Mouse (Mus musculus) forebrain, embryonic 13.5 days (tissue): Measurements from ENCODE around the gene Slc9a5. TPM values are rescaled to one million over a fixed set of nuclear protein-coding genes. Genes with fewer than 3 reads are reported as not detected.

Experiments used
- ATAC-seq: fragments of 200-750 bp; cut with Nextera tagmentation; 2 replicates; pipeline ENCODE4 v1.8.0; 2017
- H3K27ac ChIP-seq: fragments of 300-500 bp; sonication (generic); 2 replicates; pipeline ENCODE4 v1.5.1; 2015; ENCODE audit warnings: inconsistent platforms, mild to moderate bottlenecking, moderate library complexity
- H3K27me3 ChIP-seq: fragments of 300-500 bp; sonication (generic); 2 replicates; pipeline ENCODE4 v1.6.1; 2015; ENCODE audit warnings: mild to moderate bottlenecking, inconsistent platforms
- H3K36me3 ChIP-seq: fragments of 300-500 bp; sonication (generic); 2 replicates; pipeline ENCODE4 v1.6.1; 2015; ENCODE audit warnings: mild to moderate bottlenecking, inconsistent platforms; ENCODE audit not compliant: poor library complexity, severe bottlenecking
- H3K4me1 ChIP-seq: fragments of 300-500 bp; sonication (generic); 2 replicates; pipeline ENCODE4 v1.6.1; 2015; ENCODE audit warnings: inconsistent platforms
- H3K4me2 ChIP-seq: fragments of 300-500 bp; sonication (generic); 2 replicates; pipeline ENCODE4 v1.6.1; 2015; ENCODE audit warnings: inconsistent platforms, mild to moderate bottlenecking, moderate library complexity
- H3K4me3 ChIP-seq: fragments of 300-500 bp; sonication (generic); 2 replicates; pipeline ENCODE4 v1.5.1; 2015; ENCODE audit warnings: mild to moderate bottlenecking, inconsistent platforms
- H3K9ac ChIP-seq: fragments of 300-500 bp; sonication (generic); 2 replicates; pipeline ENCODE4 v1.6.1; 2015; ENCODE audit warnings: mild to moderate bottlenecking, inconsistent platforms
- H3K9me3 ChIP-seq: fragments of 300-500 bp; sonication (generic); replicated peaks from 2 replicates; pipeline ENCODE4 v1.6.1; 2016; ENCODE audit warnings: inconsistent platforms
- WGBS: fragments of 180-500 bp; shearing (Covaris S2); methylation state at CpG from one replicate; pipeline ENCODE4 v1.1.7; 2015; 5-methylcytosine and 5-hydroxymethylcytosine counted together
- polyA plus RNA-seq: library from polyadenylated mRNA; unstranded; fragments of >200 nt; fragmentation: Nextera tagmentation; extraction: Ambion mirVana; gene quantifications from 2 replicates; pipeline ENCODE4 v1.2.1, GENCODE M21; 2015

Gene Slc9a5
- 4.6 and 5.0 TPM in 2 replicates for polyA plus RNA-seq

GRCm38 (mm10) chr8:105348450-105349095 lies at the start of gene Slc9a5:
Gene Slc9a5 (plus strand): TSS chr8:105348843.
- peak within 1 kb of the TSS; percentile 76 for H3K4me3 ChIP-seq
- H3K9ac ChIP-seq: peak within 1 kb of the TSS; percentile 81
- peak within 1 kb of the TSS; percentile 96 for H3K4me2 ChIP-seq
- H3K27me3 ChIP-seq: peaks cover 10% of the 10 kb centered on the region; the same call in 1 of the 2 replicates
- no peaks in the 10 kb centered on the region for H3K36me3 ChIP-seq
- H3K4me1 ChIP-seq: peaks cover 42% of the 10 kb centered on the region
- H3K27ac ChIP-seq: peak within 1 kb of the TSS; percentile 65
- peak; percentile 20 for ATAC-seq
- H3K9me3 ChIP-seq: no peaks in the 10 kb centered on the region
- WGBS: under 1% methylated on average over 34 of the region's 34 CpGs

- WGBS: 93% methylated on average over 8 of the region's 8 CpGs
- H3K4me2 ChIP-seq: no peak overlapping the region
- no peak for ATAC-seq
- peaks cover 63% of the 10 kb centered on the region for H3K36me3 ChIP-seq
- no peak overlapping the region for H3K4me3 ChIP-seq
- H3K9ac ChIP-seq: no peak overlapping the region
- no peaks in the 10 kb centered on the region for H3K9me3 ChIP-seq
- H3K27ac ChIP-seq: no peak overlapping the region
- no peaks in the 10 kb centered on the region for H3K27me3 ChIP-seq
- H3K4me1 ChIP-seq: peaks cover 29% of the 10 kb centered on the region
Measured at GRCm38 (mm10) chr8:105299962-105300361, 48.7 kb upstream of the Slc9a5 start.

GRCm38 (mm10) chr8:105303396-105303795 lies 45.2 kb upstream of the Slc9a5 start:
- 93% methylated on average over 8 of the region's 8 CpGs for WGBS
- no peak overlapping the region for H3K4me3 ChIP-seq
- H3K36me3 ChIP-seq: peaks cover 86% of the 10 kb centered on the region
- H3K27me3 ChIP-seq: no peaks in the 10 kb centered on the region
- ATAC-seq: no peak
- no peak overlapping the region for H3K27ac ChIP-seq
- no peak overlapping the region for H3K4me2 ChIP-seq
- H3K9me3 ChIP-seq: no peaks in the 10 kb centered on the region
- H3K4me1 ChIP-seq: peaks cover 29% of the 10 kb centered on the region
- no peak overlapping the region for H3K9ac ChIP-seq

- Histone ChIP-seq H3K27ac (no peak overlapping the region), H3K27me3 (no peaks in the 10 kb centered on the region), H3K9ac (no peak overlapping the region), H3K9me3 (no peaks in the 10 kb centered on the region), H3K4me2 (no peak overlapping the region), H3K36me3 (peaks cover 88% of the 10 kb centered on the region), H3K4me3 (no peak overlapping the region), H3K4me1 (peaks cover 24% of the 10 kb centered on the region)
- 89% methylated on average over 9 of the region's 9 CpGs for WGBS
- ATAC-seq: no peak
Measured at GRCm38 (mm10) chr8:105303874-105304273, 44.8 kb upstream of the Slc9a5 start.

DNA sequence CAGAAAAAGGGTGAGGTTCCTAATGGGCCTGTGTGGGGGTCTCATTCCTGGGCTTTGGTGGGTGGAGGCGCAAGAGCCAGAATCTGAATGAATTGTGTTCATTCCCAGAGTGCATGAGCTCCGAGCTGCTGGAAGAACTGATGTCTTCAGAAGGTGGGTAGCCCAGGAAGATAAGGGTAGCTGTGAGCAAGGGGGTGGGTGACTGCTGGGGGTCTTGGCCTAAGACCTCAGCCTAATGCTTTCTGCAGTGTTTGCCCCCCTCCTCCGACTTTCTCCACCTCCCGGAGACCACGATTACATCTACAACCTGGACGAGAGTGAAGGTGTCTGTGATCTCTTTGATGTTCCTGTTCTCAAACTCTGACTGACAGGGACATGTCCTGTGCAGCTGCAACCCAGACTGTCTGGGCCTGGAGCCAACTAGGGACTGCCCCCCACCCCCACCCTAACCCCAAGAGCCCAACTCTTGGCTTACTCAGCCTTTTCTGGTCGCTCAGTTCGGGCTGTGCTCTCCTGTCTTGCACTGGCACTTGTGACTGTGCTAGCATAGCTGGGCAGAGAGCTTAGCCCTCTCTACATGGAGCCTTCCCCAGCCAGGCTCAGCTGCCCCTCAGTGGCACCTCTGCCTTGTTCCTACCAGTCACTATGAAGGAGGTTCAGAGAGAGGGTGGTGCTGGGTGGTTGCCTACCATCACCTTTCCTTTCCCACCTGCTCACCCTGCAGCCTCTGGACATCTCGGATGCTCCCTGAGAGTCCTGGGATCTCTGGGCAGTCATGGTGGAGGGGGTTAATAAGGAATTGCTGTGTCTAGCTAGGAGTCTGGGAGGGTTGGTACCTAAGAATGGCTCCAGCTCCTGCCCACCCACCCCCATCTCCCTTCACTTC lies 44.1 kb upstream of the Slc9a5 start:
- Histone ChIP-seq H3K9ac (no peak overlapping the region), H3K4me1 (peaks cover 19% of the 10 kb centered on the region), H3K27ac (no peak overlapping the region), H3K4me2 (no peak overlapping the region), H3K4me3 (no peak overlapping the region), H3K36me3 (peaks cover 88% of the 10 kb centered on the region), H3K27me3 (no peaks in the 10 kb centered on the region), H3K9me3 (no peaks in the 10 kb centered on the region)
- peak; percentile 22; the same call in 1 of the 2 replicates for ATAC-seq
- WGBS: 67% methylated on average over 9 of the region's 9 CpGs

DNA sequence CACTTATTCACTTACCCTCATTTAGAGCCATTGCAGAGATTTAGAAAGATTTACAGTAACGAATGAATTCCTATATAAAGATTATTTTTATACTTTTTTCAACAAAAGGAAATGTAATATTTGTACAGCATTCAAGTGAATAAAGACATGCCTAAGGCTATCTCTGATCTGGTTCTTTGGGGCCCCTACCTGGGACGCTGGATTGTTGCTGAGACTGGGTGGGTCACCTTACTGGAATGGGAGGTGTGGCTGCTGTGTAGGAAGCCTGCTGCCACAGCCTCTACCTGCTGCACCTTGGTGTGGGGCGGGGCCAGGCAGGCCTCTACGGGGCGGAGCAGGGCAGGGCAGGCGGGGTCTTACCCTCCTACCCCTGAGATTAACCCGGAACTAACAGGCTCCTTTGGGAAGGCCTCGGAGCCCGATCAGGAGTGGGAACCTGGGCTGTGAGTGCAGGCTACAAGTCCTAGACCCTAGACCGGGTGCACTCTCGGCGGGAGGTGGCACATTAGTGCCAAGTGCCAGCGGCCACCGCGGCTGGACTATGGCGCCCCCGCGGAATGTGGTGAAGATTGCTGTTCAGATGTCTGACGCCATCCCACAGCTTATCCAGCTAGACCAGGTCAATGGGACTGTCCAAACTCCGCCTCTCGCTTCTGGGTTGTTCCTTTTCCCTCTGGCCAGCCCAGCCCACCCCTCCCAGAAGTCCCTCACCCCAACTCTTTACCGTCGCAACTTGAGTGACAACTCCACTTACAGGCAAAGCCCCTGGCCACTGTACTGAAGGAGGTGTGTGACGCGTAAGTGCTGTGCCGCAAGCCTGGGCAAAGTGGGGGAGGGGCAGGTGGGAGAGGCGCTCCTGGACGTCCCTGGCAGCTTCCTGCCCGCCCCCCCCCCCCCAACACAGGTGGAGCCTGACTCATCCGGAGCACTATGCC lies 43.2 kb upstream of the Slc9a5 start, which contains the start of gene Elmo3:
Gene Elmo3, plus strand, starts transcription at position 391 of the 935 bp plus-strand sequence.
- Histone ChIP-seq H3K4me3 (no peak within 1 kb of the TSS), H3K36me3 (peaks cover 87% of the 10 kb centered on the region), H3K27ac (no peak within 1 kb of the TSS), H3K27me3 (no peaks in the 10 kb centered on the region), H3K4me1 (peaks cover 16% of the 10 kb centered on the region), H3K9ac (peak within 1 kb of the TSS; percentile 50), H3K9me3 (no peaks in the 10 kb centered on the region), H3K4me2 (peak within 1 kb of the TSS; percentile 47)
- peak; percentile 50 for ATAC-seq
- 9% methylated on average over 29 of the region's 30 CpGs for WGBS

DNA sequence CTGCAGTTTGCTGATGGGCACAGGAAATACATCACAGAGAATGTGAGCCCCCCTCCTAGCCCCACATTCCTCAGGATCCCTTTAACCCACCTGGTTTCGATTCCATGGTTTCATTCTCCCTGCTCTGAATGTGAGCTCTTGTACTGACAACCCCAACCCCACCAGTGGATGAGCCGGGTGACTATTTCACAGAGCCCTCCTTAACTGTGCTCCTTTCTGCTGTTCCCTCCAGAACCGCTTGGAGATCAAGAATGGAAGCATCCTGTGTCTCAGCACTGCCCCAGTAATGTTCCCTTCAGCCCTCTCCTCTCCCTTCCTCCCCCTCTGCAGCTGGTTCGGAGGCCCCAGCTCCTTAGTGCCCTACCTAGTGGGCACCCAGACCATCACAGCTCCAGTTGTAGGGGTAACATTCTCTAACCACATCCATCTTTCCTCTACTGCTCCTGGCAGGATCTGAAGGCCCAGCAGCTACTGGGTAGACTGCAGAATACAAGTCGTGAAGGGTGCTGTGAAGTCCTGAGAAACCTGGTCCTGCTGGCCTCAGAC lies 42.4 kb upstream of the Slc9a5 start:
- H3K4me2 ChIP-seq: peak overlapping the region; percentile 47

GRCm38 (mm10) chr8:105307670-105308069 lies 41.0 kb upstream of the Slc9a5 start:
- no peak for ATAC-seq
- Histone ChIP-seq H3K9me3 (no peaks in the 10 kb centered on the region), H3K36me3 (peaks cover 81% of the 10 kb centered on the region), H3K27me3 (no peaks in the 10 kb centered on the region), H3K4me2 (no peak overlapping the region), H3K4me3 (no peak overlapping the region), H3K27ac (no peak overlapping the region), H3K9ac (no peak overlapping the region), H3K4me1 (peaks cover 16% of the 10 kb centered on the region)
- WGBS: 94% methylated on average over 13 of the region's 13 CpGs

More for the DNA sequence above, 42.4 kb upstream of the Slc9a5 start:
- no peaks in the 10 kb centered on the region for H3K27me3 ChIP-seq
- H3K36me3 ChIP-seq: peaks cover 81% of the 10 kb centered on the region
- peak; percentile 19 for ATAC-seq
- peaks cover 16% of the 10 kb centered on the region for H3K4me1 ChIP-seq
- no peak overlapping the region for H3K4me3 ChIP-seq
- 62% methylated on average over 5 of the region's 5 CpGs for WGBS
- no peaks in the 10 kb centered on the region for H3K9me3 ChIP-seq
- no peak overlapping the region for H3K27ac ChIP-seq
- peak overlapping the region; percentile 50; the same call in 1 of the 2 replicates for H3K9ac ChIP-seq

DNA sequence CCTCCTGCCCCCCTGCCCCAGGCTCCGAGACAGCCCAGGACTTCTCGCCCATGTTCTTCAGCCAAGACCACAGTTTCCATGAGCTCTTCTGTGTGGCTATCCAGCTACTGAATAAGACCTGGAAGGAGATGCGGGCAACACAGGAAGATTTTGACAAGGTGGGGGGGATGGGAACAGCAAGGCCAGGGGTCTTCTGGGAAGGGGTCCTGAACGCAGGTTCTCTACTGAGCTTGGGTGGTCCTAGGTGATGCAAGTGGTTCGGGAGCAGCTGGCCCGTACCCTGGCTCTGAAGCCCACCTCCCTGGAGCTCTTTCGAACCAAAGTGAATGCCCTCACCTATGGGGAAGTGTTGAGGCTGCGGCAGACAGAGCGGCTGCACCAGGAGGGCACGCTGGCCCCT lies 40.2 kb upstream of the Slc9a5 start:
- peaks cover 16% of the 10 kb centered on the region for H3K4me1 ChIP-seq
- ATAC-seq: no peak
- H3K9me3 ChIP-seq: no peaks in the 10 kb centered on the region
- no peak overlapping the region for H3K4me3 ChIP-seq
- no peaks in the 10 kb centered on the region for H3K27me3 ChIP-seq
- no peak overlapping the region for H3K4me2 ChIP-seq
- no peak overlapping the region for H3K9ac ChIP-seq
- H3K36me3 ChIP-seq: peaks cover 81% of the 10 kb centered on the region
- WGBS: 95% methylated on average over 10 of the region's 10 CpGs
- no peak overlapping the region for H3K27ac ChIP-seq

GRCm38 (mm10) chr8:105309142-105309847 lies 39.3 kb upstream of the Slc9a5 start:
- H3K36me3 ChIP-seq: peaks cover 81% of the 10 kb centered on the region
- H3K4me1 ChIP-seq: peaks cover 16% of the 10 kb centered on the region
- no peak for ATAC-seq
- 86% methylated on average over 15 of the region's 15 CpGs for WGBS
- no peak overlapping the region for H3K4me2 ChIP-seq
- no peak overlapping the region for H3K27ac ChIP-seq
- no peaks in the 10 kb centered on the region for H3K9me3 ChIP-seq
- no peaks in the 10 kb centered on the region for H3K27me3 ChIP-seq
- no peak overlapping the region for H3K9ac ChIP-seq
- no peak overlapping the region for H3K4me3 ChIP-seq

- peaks cover 82% of the 10 kb centered on the region for H3K36me3 ChIP-seq
- H3K4me1 ChIP-seq: peaks cover 12% of the 10 kb centered on the region
- H3K27ac ChIP-seq: no peak overlapping the region
- H3K9me3 ChIP-seq: no peaks in the 10 kb centered on the region
- no peak overlapping the region for H3K4me2 ChIP-seq
- H3K4me3 ChIP-seq: no peak overlapping the region
- ATAC-seq: no peak
- H3K27me3 ChIP-seq: no peaks in the 10 kb centered on the region
- no peak overlapping the region for H3K9ac ChIP-seq
- 94% methylated on average over 8 of the region's 8 CpGs for WGBS
Measured at GRCm38 (mm10) chr8:105310118-105310517, 38.5 kb upstream of the Slc9a5 start.
